Mouse (Mus musculus) embryonic facial prominence, embryonic 14.5 days (tissue): ENCODE data around the gene Limch1. TPM values are rescaled to one million over a fixed set of nuclear protein-coding genes. Genes with fewer than 3 reads are reported as not detected.

ENCODE experiments used
- ATAC-seq: fragments of 200-750 bp; cut with Nextera tagmentation; 2 replicates; pipeline ENCODE4 v1.8.0; 2017; ENCODE audit warnings: low read depth, moderate number of reproducible peaks, moderate TSS enrichment
- DNase-seq: peaks from one replicate; pipeline ENCODE4 v3.0.0-alpha.2; 2015; ENCODE audit warnings: low spot score
- H3K27ac ChIP-seq: fragments of 300-500 bp; sonication (generic); replicated peaks from 2 replicates; pipeline ENCODE4 v1.5.1; 2014; ENCODE audit warnings: low read depth, mild to moderate bottlenecking, low read length, moderate library complexity
- H3K27me3 ChIP-seq: fragments of 300-500 bp; sonication (generic); replicated peaks from 2 replicates; pipeline ENCODE4 v1.6.1; 2014; ENCODE audit warnings: low read length; ENCODE audit not compliant: control insufficient read depth, insufficient read depth
- H3K36me3 ChIP-seq: fragments of 300-500 bp; sonication (generic); 2 replicates; pipeline ENCODE4 v1.6.1; 2014; ENCODE audit warnings: low read length, mixed read lengths; ENCODE audit not compliant: control insufficient read depth, insufficient read depth
- H3K4me1 ChIP-seq: fragments of 300-500 bp; sonication (generic); 2 replicates; pipeline ENCODE4 v1.6.1; 2014; ENCODE audit warnings: antibody characterized with exemption, low read length; ENCODE audit not compliant: control insufficient read depth, insufficient read depth
- H3K4me2 ChIP-seq: fragments of 300-500 bp; sonication (generic); 2 replicates; pipeline ENCODE4 v1.6.1; 2014; ENCODE audit warnings: low read depth, mild to moderate bottlenecking, low read length, moderate library complexity, mixed read lengths
- H3K4me3 ChIP-seq: fragments of 300-500 bp; sonication (generic); 2 replicates; pipeline ENCODE4 v1.5.1; 2014; ENCODE audit warnings: low read depth, mild to moderate bottlenecking, low read length
- H3K9ac ChIP-seq: fragments of 300-500 bp; sonication (generic); 2 replicates; pipeline ENCODE4 v1.6.1; 2014; ENCODE audit warnings: low read depth, mild to moderate bottlenecking, low read length, moderate library complexity, mixed read lengths
- H3K9me3 ChIP-seq: fragments of 300-500 bp; sonication (generic); 2 replicates; pipeline ENCODE4 v1.6.1; 2016; ENCODE audit warnings: low read length; ENCODE audit not compliant: control insufficient read depth
- WGBS: fragments of 180-500 bp; shearing (Covaris S2); extraction: QIAGEN DNeasy Blood & Tissue Kit; methylation state at CpG from one replicate; pipeline ENCODE4 v1.1.7; 2014; 5-methylcytosine and 5-hydroxymethylcytosine counted together
- polyA plus RNA-seq: library from polyadenylated mRNA; unstranded; fragments of >200 nt; fragmentation: Nextera tagmentation; extraction: Ambion mirVana; gene quantifications from 2 replicates; pipeline ENCODE4 v1.2.1, GENCODE M21; 2014

Limch1 gene
- polyA plus RNA-seq, 1 experiment from 2014 or later: 71.1 TPM

- ATAC-seq: no peak
Observed at GRCm38 (mm10) chr5:66929291-66929690, 183.7 kb downstream of the Limch1 start.

GRCm38 (mm10) chr5:66933134-66933804 lies 187.6 kb downstream of the Limch1 start:
- no peak overlapping the region for H3K9ac ChIP-seq
- peaks cover 16% of the 10 kb centered on the region; the same call in 1 of the 2 replicates for H3K4me1 ChIP-seq
- 40% methylated on average over 10 of the region's 10 CpGs for WGBS
- no peaks in the 10 kb centered on the region for H3K36me3 ChIP-seq
- H3K4me3 ChIP-seq: no peak overlapping the region
- no peak overlapping the region for H3K4me2 ChIP-seq
- ATAC-seq: no peak
- H3K9me3 ChIP-seq: no peaks in the 10 kb centered on the region
- H3K27me3 ChIP-seq: no peaks in the 10 kb centered on the region
- H3K27ac ChIP-seq: no peak overlapping the region; the same call in 1 of the 2 replicates
- DNase-seq: no peak

More at GRCm38 (mm10) chr5:66929291-66929690, 183.7 kb downstream of the Limch1 start:
- 48% methylated on average over 6 of the region's 6 CpGs for WGBS
- no peak overlapping the region for H3K27ac ChIP-seq
- no peaks in the 10 kb centered on the region for H3K36me3 ChIP-seq
- H3K4me2 ChIP-seq: no peak overlapping the region
- H3K9ac ChIP-seq: no peak overlapping the region
- no peak overlapping the region for H3K4me3 ChIP-seq
- H3K9me3 ChIP-seq: no peaks in the 10 kb centered on the region
- no peaks in the 10 kb centered on the region for H3K27me3 ChIP-seq
- H3K4me1 ChIP-seq: peaks cover 18% of the 10 kb centered on the region; the same call in 1 of the 2 replicates
- no peak for DNase-seq

GRCm38 (mm10) chr5:66934585-66934984 lies 189.0 kb downstream of the Limch1 start:
- Histone ChIP-seq H3K4me1 (peaks cover 16% of the 10 kb centered on the region; the same call in 1 of the 2 replicates), H3K4me2 (no peak overlapping the region), H3K9me3 (no peaks in the 10 kb centered on the region), H3K27me3 (no peaks in the 10 kb centered on the region), H3K36me3 (no peaks in the 10 kb centered on the region), H3K9ac (no peak overlapping the region), H3K4me3 (no peak overlapping the region), H3K27ac (no peak overlapping the region)
- DNase-seq: peak; percentile 70
- peak; percentile 67; the same call in 1 of the 2 replicates for ATAC-seq
- 57% methylated on average over 3 of the region's 3 CpGs for WGBS

- H3K27me3 ChIP-seq: no peaks in the 10 kb centered on the region
- peaks cover 24% of the 10 kb centered on the region for H3K4me1 ChIP-seq
- 32% methylated on average over 9 of the region's 9 CpGs for WGBS
- no peak overlapping the region for H3K4me2 ChIP-seq
- H3K27ac ChIP-seq: no peak overlapping the region
- H3K9me3 ChIP-seq: no peaks in the 10 kb centered on the region
- no peak overlapping the region for H3K9ac ChIP-seq
- no peak overlapping the region for H3K4me3 ChIP-seq
- DNase-seq (no peak), ATAC-seq (no peak)
- H3K36me3 ChIP-seq: no peaks in the 10 kb centered on the region
Observed at GRCm38 (mm10) chr5:66937376-66937775, 191.7 kb downstream of the Limch1 start.

- Histone ChIP-seq H3K4me3 (no peak overlapping the region), H3K27me3 (no peaks in the 10 kb centered on the region), H3K4me2 (no peak overlapping the region), H3K4me1 (peaks cover 20% of the 10 kb centered on the region), H3K36me3 (no peaks in the 10 kb centered on the region), H3K27ac (peak overlapping the region; percentile 45), H3K9me3 (no peaks in the 10 kb centered on the region), H3K9ac (no peak overlapping the region)
- ATAC-seq: peak; percentile 60; the same call in 1 of the 2 replicates
- 54% methylated on average over 8 of the region's 8 CpGs for WGBS
- peak; percentile 76 for DNase-seq
Observed at GRCm38 (mm10) chr5:66941710-66942450, 196.3 kb downstream of the Limch1 start.

GRCm38 (mm10) chr5:66942922-66943321 lies 197.3 kb downstream of the Limch1 start:
- Histone ChIP-seq H3K36me3 (no peaks in the 10 kb centered on the region), H3K9ac (no peak overlapping the region), H3K9me3 (no peaks in the 10 kb centered on the region), H3K27ac (no peak overlapping the region), H3K4me3 (no peak overlapping the region), H3K27me3 (no peaks in the 10 kb centered on the region), H3K4me1 (peaks cover 26% of the 10 kb centered on the region), H3K4me2 (no peak overlapping the region)
- DNase-seq (no peak), ATAC-seq (no peak)
- WGBS: 86% methylated on average over 2 of the region's 2 CpGs

GRCm38 (mm10) chr5:66943521-66943920 lies 197.9 kb downstream of the Limch1 start:
- no peak overlapping the region for H3K9ac ChIP-seq
- H3K9me3 ChIP-seq: no peaks in the 10 kb centered on the region
- 36% methylated on average over 7 of the region's 7 CpGs for WGBS
- H3K4me3 ChIP-seq: no peak overlapping the region
- no peak overlapping the region for H3K4me2 ChIP-seq
- H3K27me3 ChIP-seq: no peaks in the 10 kb centered on the region
- H3K36me3 ChIP-seq: no peaks in the 10 kb centered on the region
- DNase-seq (peak; percentile 70), ATAC-seq (no peak)
- H3K27ac ChIP-seq: no peak overlapping the region
- peaks cover 30% of the 10 kb centered on the region for H3K4me1 ChIP-seq

- Histone ChIP-seq H3K4me2 (peak overlapping the region; percentile 11), H3K4me3 (no peak overlapping the region), H3K4me1 (peaks cover 31% of the 10 kb centered on the region), H3K36me3 (no peaks in the 10 kb centered on the region), H3K27me3 (no peaks in the 10 kb centered on the region), H3K9ac (no peak overlapping the region), H3K27ac (peak overlapping the region; percentile 86), H3K9me3 (0 out of 2 replicates have a peak, but pooled peaks cover 6% of the 10 kb centered on the region)
- DNase-seq (peak; percentile 95), ATAC-seq (peak; percentile 87)
- 19% methylated on average over 6 of the region's 6 CpGs for WGBS
Observed at GRCm38 (mm10) chr5:66947958-66948357, 202.3 kb downstream of the Limch1 start.
